Mouse (Mus musculus): ENCODE results near the gene Irf2. TPM values are rescaled to one million over a fixed set of nuclear protein-coding genes. Genes with fewer than 3 reads are reported as not detected.

Irf2 gene
- total and polyA plus RNA-seq, 2 experiments from 2014 or later, result 3.3 to 9.5 TPM

- H3K4me3 ChIP-seq (ENCODE audit: low read depth, low read length), result no peak overlapping the region
- H3K27me3 ChIP-seq (ENCODE audit: insufficient read depth, low read length), result no peaks in the 10 kb centered on the region
- 61% methylated on average over 14 of the region's 14 CpGs for WGBS
- DNase-seq (ENCODE audit: low spot score), result no peak
- no peak for ATAC-seq (ENCODE audit: low FRiP score)
- no peak for TF ChIP-seq CTCF (IDR thresholded peaks at IDR 0.05)
- H3K9ac ChIP-seq (replicated peaks; ENCODE audit: low read length, poor library complexity, severe bottlenecking), result no peak overlapping the region
- H3K36me3 ChIP-seq (ENCODE audit: insufficient read depth, low read length), result 0 out of 2 replicates have a peak, but pooled peaks cover 4% of the 10 kb centered on the region
- H3K4me2 ChIP-seq (ENCODE audit: low read depth, low read length, poor library complexity, severe bottlenecking), result no peak overlapping the region
- H3K27ac ChIP-seq (ENCODE audit: low read depth, low read length), result no peak overlapping the region
- H3K4me1 ChIP-seq (ENCODE audit: insufficient read depth, low read length), result peaks cover 3% of the 10 kb centered on the region; the same call in 1 of the 2 replicates
- H3K9me3 ChIP-seq (ENCODE audit: low read length), result no peaks in the 10 kb centered on the region
Measured at GRCm38 (mm10) chr8:46818106-46818989, 78.8 kb downstream of the Irf2 start.

- H3K27me3 ChIP-seq (ENCODE audit: insufficient read depth, low read length), result no peaks in the 10 kb centered on the region
- DNase-seq (ENCODE audit: low spot score), result no peak
- no peak overlapping the region for H3K4me2 ChIP-seq (ENCODE audit: low read depth, low read length, poor library complexity, severe bottlenecking)
- WGBS, result 48% methylated on average over 2 of the region's 2 CpGs
- no peak for TF ChIP-seq CTCF (IDR thresholded peaks at IDR 0.05)
- no peak overlapping the region for H3K4me3 ChIP-seq (ENCODE audit: low read depth, low read length)
- no peaks in the 10 kb centered on the region for H3K9me3 ChIP-seq (ENCODE audit: low read length)
- no peak for ATAC-seq (ENCODE audit: low FRiP score)
- H3K27ac ChIP-seq (ENCODE audit: low read depth, low read length), result no peak overlapping the region
- peaks cover 4% of the 10 kb centered on the region; the same call in 1 of the 2 replicates for H3K36me3 ChIP-seq (ENCODE audit: insufficient read depth, low read length)
- peaks cover 3% of the 10 kb centered on the region; the same call in 1 of the 2 replicates for H3K4me1 ChIP-seq (ENCODE audit: insufficient read depth, low read length)
- no peak overlapping the region for H3K9ac ChIP-seq (replicated peaks; ENCODE audit: low read length, poor library complexity, severe bottlenecking)
Measured at GRCm38 (mm10) chr8:46818990-46819288, 79.4 kb downstream of the Irf2 start.

GRCm38 (mm10) chr8:46828734-46829413 is 89.3 kb downstream of the Irf2 start:
- no peak overlapping the region for H3K27ac ChIP-seq (ENCODE audit: low read depth, low read length)
- H3K27me3 ChIP-seq (ENCODE audit: insufficient read depth, low read length), result no peaks in the 10 kb centered on the region
- no peaks in the 10 kb centered on the region; the same call in 1 of the 2 replicates for H3K36me3 ChIP-seq (ENCODE audit: insufficient read depth, low read length)
- H3K4me3 ChIP-seq (ENCODE audit: low read depth, low read length), result no peak overlapping the region
- ATAC-seq (ENCODE audit: low FRiP score), result no peak
- no peaks in the 10 kb centered on the region for H3K9me3 ChIP-seq (ENCODE audit: low read length)
- H3K9ac ChIP-seq (replicated peaks; ENCODE audit: low read length, poor library complexity, severe bottlenecking), result no peak overlapping the region
- no peak overlapping the region for H3K4me2 ChIP-seq (ENCODE audit: low read depth, low read length, poor library complexity, severe bottlenecking)
- TF ChIP-seq CTCF (IDR thresholded peaks at IDR 0.05), result no peak
- H3K4me1 ChIP-seq (ENCODE audit: insufficient read depth, low read length), result no peaks in the 10 kb centered on the region
- 87% methylated on average over 7 of the region's 7 CpGs for WGBS
- DNase-seq (ENCODE audit: low spot score), result no peak

GRCm38 (mm10) chr8:46829414-46830111 is 90.0 kb downstream of the Irf2 start:
- Histone ChIP-seq H3K4me3 (ENCODE audit: low read depth, low read length) (no peak overlapping the region), H3K4me1 (ENCODE audit: insufficient read depth, low read length) (no peaks in the 10 kb centered on the region), H3K4me2 (ENCODE audit: low read depth, low read length, poor library complexity, severe bottlenecking) (no peak overlapping the region), H3K27me3 (ENCODE audit: insufficient read depth, low read length) (no peaks in the 10 kb centered on the region), H3K9me3 (ENCODE audit: low read length) (no peaks in the 10 kb centered on the region), H3K36me3 (ENCODE audit: insufficient read depth, low read length) (no peaks in the 10 kb centered on the region), H3K9ac (replicated peaks; ENCODE audit: low read length, poor library complexity, severe bottlenecking) (no peak overlapping the region), H3K27ac (ENCODE audit: low read depth, low read length) (no peak overlapping the region)
- DNase-seq (ENCODE audit: low spot score), result no peak
- no peak for ATAC-seq (ENCODE audit: low FRiP score)
- 76% methylated on average over 6 of the region's 6 CpGs for WGBS
- no peak for TF ChIP-seq CTCF (IDR thresholded peaks at IDR 0.05)

GRCm38 (mm10) chr8:46830112-46830855 is 90.8 kb downstream of the Irf2 start:
- H3K36me3 ChIP-seq (ENCODE audit: insufficient read depth, low read length), result no peaks in the 10 kb centered on the region
- H3K9ac ChIP-seq (replicated peaks; ENCODE audit: low read length, poor library complexity, severe bottlenecking), result no peak overlapping the region
- ATAC-seq (ENCODE audit: low FRiP score) (no peak), DNase-seq (ENCODE audit: low spot score) (no peak)
- no peak overlapping the region for H3K4me3 ChIP-seq (ENCODE audit: low read depth, low read length)
- no peaks in the 10 kb centered on the region for H3K27me3 ChIP-seq (ENCODE audit: insufficient read depth, low read length)
- no peak for TF ChIP-seq CTCF (IDR thresholded peaks at IDR 0.05)
- 90% methylated on average over 11 of the region's 11 CpGs for WGBS
- no peaks in the 10 kb centered on the region for H3K9me3 ChIP-seq (ENCODE audit: low read length)
- no peaks in the 10 kb centered on the region for H3K4me1 ChIP-seq (ENCODE audit: insufficient read depth, low read length)
- H3K4me2 ChIP-seq (ENCODE audit: low read depth, low read length, poor library complexity, severe bottlenecking), result no peak overlapping the region
- no peak overlapping the region for H3K27ac ChIP-seq (ENCODE audit: low read depth, low read length)

Data from midbrain, postnatal 0 days (tissue).